Mouse (Mus musculus) WW6 (cell line): ENCODE data around the gene Npdc1.

Experiments
- DNase-seq: peaks from one replicate; pipeline ENCODE4 v3.0.0-alpha.2; 2013; ENCODE audit warnings: low read depth, low spot score

Gene Npdc1

GRCm38 (mm10) chr2:25430395-25431233 lies 31.5 kb downstream of the Npdc1 start:
- no peak for DNase-seq

- DNase-seq = no peak
These were observed 32.2 kb downstream of the Npdc1 start for GRCm38 (mm10) chr2:25431308-25431855.

DNA sequence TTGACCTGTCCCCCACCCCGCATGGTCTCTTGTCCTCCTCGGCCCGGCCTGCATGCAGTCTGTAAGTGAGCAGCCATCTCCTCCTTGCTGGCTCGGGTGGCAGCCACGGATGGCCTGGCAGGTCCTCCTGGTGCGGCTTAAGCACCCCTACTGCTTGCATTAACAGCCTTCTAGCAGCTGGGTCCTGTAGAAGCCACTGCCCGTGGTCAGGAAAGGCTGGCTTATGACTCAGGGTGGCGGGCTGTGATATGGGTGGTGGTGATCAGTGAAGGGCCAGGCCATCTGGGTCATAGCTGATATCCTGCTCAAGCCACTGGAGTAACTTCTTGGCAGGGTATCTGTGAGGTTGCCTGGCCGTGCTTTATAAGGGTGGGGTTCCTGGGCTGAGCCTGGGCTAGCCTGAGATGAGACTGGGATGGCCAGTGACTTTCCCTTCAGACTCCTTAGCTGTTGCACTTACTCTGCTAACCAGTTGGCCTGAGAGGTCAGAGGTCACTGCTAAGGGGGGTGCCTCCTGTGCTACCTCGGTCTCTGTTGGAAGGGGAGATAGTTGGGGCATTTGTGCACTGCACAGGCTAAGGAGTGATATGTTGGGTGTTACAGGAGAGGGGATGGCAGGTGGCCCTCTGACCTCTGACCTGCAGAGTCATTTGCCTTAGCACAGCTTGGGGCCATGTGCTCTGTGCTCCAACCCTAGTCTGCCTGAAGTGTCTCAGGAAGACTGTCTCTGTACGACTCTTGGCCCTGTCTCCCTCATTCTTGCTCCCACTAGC lies 33.4 kb downstream of the Npdc1 start:
- no peak for DNase-seq

DNA sequence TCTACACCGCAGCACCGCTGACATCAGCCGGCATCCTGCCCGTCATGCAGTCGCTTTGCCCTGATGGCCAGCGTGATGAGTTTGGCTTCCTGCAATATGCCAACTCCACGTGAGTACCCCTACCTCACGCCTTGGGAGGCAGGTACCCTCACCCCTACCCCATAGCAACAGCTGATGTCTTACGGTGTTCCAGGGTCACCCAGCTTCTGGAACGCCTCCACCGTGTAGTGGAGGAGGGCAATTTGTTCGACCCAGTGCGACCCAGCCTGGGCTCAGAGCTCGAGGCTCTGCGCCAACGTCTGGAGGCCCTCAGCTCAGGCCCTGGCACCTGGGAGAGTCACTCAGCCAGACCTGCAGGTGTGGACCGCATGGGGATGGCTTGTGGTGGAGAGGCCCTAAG lies 34.0 kb downstream of the Npdc1 start:
- no peak for DNase-seq

DNA sequence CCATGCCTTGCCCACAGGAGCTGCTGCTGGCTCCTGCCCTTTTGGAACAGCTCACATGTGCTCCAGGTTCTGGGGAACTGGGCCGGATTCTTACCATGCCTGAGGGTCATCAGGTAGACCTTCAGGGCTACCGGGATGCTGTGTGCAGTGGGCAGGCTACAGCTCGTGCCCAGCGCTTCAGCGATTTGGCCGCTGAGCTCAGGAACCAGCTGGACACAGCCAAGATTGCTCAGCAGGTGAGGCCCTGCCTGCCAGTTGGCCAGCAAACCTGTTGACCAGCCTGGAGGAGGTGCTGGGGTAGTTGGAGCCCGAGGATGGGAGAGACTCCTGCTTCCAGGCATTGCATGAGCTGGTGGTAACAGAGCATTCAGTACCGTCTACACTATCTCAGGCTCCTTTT lies 35.1 kb downstream of the Npdc1 start:
- no peak for DNase-seq

DNA sequence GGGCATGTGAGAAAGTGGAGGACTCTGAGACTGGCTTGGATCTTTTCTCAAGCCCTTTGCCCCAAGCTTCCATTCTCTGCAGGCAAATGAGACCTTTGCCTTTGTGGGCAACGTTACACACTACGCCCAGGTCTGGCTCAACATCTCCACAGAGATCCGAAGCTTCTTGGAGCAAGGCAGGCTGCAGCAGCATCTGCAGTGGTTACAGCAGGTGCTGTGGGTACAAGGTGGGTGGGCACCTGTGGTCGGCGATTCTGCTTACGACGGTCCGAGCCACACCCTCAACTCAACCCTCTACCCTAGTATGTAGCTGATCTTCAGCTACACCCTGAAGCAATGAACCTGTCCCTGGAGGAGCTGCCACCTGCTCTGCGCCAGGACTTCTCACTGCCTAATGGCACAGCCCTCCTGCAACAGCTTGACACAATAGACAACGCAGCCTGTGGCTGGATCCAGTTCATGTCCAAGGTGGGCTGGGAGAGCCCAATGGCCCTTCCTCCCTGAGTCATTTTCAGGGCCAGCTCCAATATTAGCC lies 37.2 kb downstream of the Npdc1 start:
- no peak for DNase-seq

GRCm38 (mm10) chr2:25441067-25441466 lies 41.9 kb downstream of the Npdc1 start:
- DNase-seq = no peak

DNA sequence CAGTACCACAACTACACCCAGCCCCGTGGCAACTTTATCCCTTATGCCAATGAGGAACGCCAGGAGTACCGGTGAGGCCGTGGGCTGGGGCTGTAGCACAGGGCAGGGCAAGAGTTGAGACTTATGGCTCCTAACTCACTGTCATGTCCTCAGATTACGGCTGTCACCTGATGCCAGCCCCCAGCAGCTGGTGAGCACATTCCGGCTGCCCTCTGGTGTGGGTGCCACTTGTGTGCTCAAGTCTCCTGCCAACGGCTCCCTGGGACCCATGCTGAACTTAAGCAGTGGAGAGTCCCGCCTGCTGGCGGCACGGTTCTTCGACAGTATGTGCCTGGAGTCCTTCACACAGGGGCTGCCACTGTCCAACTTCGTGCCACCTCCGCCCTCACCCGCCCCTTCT lies 43.5 kb downstream of the Npdc1 start:
- no peak for DNase-seq

DNA sequence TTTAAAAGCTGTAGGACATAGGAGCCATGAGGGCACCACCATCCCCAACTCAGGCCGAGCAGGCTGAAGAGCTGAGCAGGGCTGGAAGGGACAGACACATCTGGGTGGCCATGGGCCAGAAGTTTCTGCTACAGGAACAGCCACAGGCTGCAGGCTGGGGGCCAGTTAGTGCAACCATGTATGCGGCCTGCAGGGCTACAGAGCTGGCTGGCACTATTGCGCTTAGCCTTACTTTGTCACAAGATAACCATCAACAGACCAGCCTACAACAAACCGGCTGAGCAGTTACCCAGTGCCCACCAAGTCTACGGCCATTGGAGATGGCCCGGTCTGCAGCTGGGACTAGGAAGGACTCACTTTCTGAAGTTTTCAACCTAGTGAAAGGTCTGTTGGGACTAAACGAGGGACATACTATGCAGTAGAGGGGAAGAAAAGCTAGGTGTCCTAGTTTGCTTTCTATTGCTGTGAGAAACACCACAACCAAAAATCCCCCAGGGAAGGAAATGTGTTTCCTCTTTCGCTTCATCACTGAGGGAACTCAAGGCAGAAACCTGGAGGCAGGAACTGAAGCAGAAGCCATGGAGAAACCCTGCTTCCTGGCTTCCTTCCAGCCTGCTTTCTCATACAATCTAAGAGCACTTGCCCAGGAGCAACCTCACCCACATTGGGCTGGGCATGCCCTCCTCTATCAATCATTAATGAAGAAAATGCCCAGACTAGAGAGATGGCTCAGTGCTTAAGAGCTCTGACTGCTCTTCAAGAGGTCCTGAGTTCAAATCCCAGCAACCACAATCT lies 51.9 kb downstream of the Npdc1 start:
- DNase-seq = no peak

DNA sequence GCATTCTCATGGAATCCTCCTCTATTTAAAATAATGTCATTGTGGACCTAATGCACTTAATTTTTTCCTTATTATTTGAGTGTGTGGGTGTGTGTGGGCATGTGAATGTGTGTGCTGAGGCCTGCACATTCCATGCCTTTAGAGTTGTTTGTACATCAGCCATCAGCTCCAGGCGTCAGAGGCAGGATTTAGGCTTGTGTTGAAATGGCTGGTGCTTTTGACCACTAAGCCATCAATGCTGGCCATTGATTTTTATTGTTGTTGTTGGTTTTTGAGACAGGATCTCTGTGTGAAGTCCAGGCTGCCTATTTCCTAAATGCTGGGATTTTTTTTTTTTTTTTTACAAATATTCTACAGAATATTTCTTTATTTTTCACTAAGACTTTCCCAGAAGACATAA lies 53.8 kb downstream of the Npdc1 start:
- no peak for DNase-seq

DNA sequence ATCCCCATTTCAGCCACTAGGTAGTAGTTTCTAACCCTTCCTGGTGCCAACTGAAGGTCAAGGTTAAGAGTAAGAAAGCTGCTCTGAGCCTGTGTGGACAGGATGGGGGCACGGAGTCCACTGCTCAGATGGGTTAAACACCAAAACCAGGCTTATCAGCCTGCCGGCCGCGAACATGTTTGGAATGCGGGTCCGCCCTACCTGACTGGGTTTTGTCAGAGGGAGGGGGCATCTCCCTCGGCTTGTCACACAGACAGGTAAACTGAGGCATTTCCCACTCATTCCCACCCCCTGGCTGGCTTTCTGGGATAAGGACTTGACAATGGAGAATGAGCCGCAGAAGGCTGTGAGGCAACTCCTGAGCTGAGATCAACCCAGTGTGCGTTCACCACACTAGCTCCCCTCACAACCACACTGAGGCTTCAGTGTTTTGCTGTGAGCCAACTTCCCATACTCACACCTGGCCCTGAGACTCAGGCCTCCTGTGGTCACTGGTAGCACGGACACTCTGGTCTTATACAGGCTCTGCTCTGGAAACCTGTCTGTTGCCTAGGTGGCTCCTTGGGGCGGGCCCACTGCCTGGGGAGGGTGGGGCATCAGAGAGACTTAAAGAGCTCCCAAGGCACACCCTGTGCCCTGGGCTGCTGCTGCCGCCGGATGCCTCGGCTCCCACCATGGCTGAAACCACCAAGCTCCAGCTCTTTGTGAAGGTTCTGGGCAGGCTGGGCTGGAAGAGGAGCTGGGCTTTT lies 57.2 kb downstream of the Npdc1 start, which contains the start of gene Clic3:
Gene Clic3, plus strand, starts transcription at position 634 of the 749 bp plus-strand sequence.
- no peak for DNase-seq

- DNase-seq = no peak
These were observed 58.1 kb downstream of the Npdc1 start for GRCm38 (mm10) chr2:25457022-25457896.

DNA sequence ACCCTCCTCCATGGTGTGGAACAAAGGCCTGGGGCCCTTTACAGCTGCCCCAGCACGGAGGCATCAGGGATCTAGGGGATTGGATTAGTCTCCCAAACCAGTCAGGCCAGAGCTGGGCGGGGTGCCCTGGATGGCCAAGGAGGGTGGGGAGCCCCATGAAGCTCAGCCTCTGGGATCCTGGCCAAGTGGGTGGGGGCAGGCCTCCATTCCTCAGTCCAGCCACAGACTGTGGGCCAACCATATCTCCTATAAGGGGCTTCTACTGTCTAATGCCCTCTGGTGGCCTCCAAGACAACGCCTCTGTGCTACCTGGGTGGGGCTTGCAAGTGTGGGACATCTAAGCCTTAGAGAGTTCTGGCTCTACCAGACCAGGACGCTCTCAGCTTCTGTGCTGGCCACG lies 59.8 kb downstream of the Npdc1 start:
- no peak for DNase-seq
